In the genomic region with DNA sequence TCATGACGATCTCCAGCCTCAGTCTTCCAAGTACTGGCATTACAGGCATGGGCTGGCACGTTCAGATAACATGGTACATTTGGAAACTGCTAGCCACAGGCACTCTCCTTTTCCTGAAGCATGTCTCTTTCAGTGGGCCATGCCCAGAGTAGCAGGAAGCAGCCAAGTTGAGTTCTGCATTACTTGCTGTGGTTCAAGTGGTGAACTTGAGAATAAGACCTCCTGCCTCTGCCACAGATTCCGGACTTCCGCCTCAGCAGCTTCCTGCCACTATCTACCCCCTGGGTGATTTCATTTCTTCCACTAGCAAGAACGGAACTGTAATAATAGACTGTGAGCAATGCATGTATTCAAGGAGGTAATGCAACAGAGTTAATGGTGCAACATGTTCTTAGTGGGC, we compare ENCODE assay signal across 14 mouse cellular contexts.
DNase-seq lines count a peak whose midpoint lies in the region; ATAC-seq lines count a peak whose summit lies in the region.
"Had no signal": no experiment of that assay in that cellular context is flagged by ENCODE, and none has a peak within 500 bp of the region (broad histone marks: within the 10 kb centered on the region; RNA-seq: fewer than 3 reads in every experiment).

No protein-coding gene starts in this region.

- intact Hi-C loops in left cerebral cortex, postnatal 25 days (cut with DNase I): no loop called here

- ATAC-seq in granulocyte monocyte progenitor cell, adult 5-6 weeks (replicated peaks; ENCODE audit: poor library complexity, severe bottlenecking): peak; percentile 97
- ATAC-seq in monocyte, adult 5-6 weeks (replicated peaks; ENCODE audit: insufficient number of reproducible peaks, low FRiP score, low TSS enrichment, poor library complexity, severe bottlenecking): peak; percentile 91

- peak; percentile 17 for DNase-seq in adrenal gland, adult 2 months
- no peak for DNase-seq in adrenal gland, postnatal 10 days
- DNase-seq in 416B (ENCODE audit: low read depth): peak; percentile 93
- DNase-seq in retina, embryonic 14.5 days (ENCODE audit: low spot score): no peak
- DNase-seq in urinary bladder, adult 18-20 months (ENCODE audit: low spot score in 2 of 2): no peak
- DNase-seq in left cerebral cortex, postnatal 25 days (ENCODE audit: low spot score in 2 of 2): no peak
- DNase-seq: cerebellum, adult 18-20 months; gastrocnemius, postnatal 10 days; heart, postnatal 10 days; kidney, postnatal 14 days; liver, embryonic 13.5 days; right cerebral cortex, postnatal 14 days had no signal

Comparison
In these comparisons a context has a peak if more than half of its experiments do, and no peak if none do; other contexts are left out.
1. DNase-seq: peak in adrenal gland, adult 2 months (single experiment) and 416B (single experiment); none in adrenal gland, postnatal 10 days (single experiment), retina, embryonic 14.5 days (single experiment), urinary bladder, adult 18-20 months (0 of 2) and left cerebral cortex, postnatal 25 days (0 of 2).